10 mouse cellular contexts compared by ENCODE assay signal in genomic region chr2:35559551-35559835, GRCm38 (mm10). TPM values are rescaled to one million over a fixed set of nuclear protein-coding genes. Genes with fewer than 3 reads are reported as not detected.
DNase-seq lines count a peak whose midpoint lies in the region; ATAC-seq and TF ChIP-seq lines count a peak whose summit lies in the region.
"Had no signal": no experiment of that assay in that cellular context is flagged by ENCODE, and none has a peak within 500 bp of the region (broad histone marks: within the 10 kb centered on the region; RNA-seq: fewer than 3 reads in every experiment).

No protein-coding gene starts in this region.

- H3K4me1 ChIP-seq in lung, embryonic 14.5 days (ENCODE audit: insufficient read depth), result 0 out of 2 replicates have a peak, but pooled peaks cover 4% of the 10 kb centered on the region
- peaks cover 47% of the 10 kb centered on the region for H3K4me1 ChIP-seq in heart, embryonic 15.5 days (replicated peaks)
- peaks cover 31% of the 10 kb centered on the region for H3K4me1 ChIP-seq in neural tube, embryonic 15.5 days
- peaks cover 12% of the 10 kb centered on the region for H3K4me1 ChIP-seq in midbrain, embryonic 15.5 days
- H3K4me1 ChIP-seq in midbrain, embryonic 11.5 days (ENCODE audit: control insufficient read depth, insufficient read depth, low read length), result no peaks in the 10 kb centered on the region
- H3K4me1 ChIP-seq: liver, embryonic 15.5 days had no signal

- no peaks in the 10 kb centered on the region for H3K36me3 ChIP-seq in lung, embryonic 14.5 days (ENCODE audit: insufficient read depth)
- no peaks in the 10 kb centered on the region for H3K36me3 ChIP-seq in heart, embryonic 15.5 days
- H3K36me3 ChIP-seq in neural tube, embryonic 15.5 days, result no peaks in the 10 kb centered on the region
- H3K36me3 ChIP-seq in midbrain, embryonic 15.5 days (replicated peaks), result no peaks in the 10 kb centered on the region
- H3K36me3 ChIP-seq in midbrain, embryonic 11.5 days (ENCODE audit: control insufficient read depth, insufficient read depth, low read length), result no peaks in the 10 kb centered on the region
- H3K36me3 ChIP-seq: liver, embryonic 15.5 days had no signal

- H3K9ac ChIP-seq in lung, embryonic 14.5 days, result no peak overlapping the region
- peak overlapping the region; percentile 38 for H3K9ac ChIP-seq in heart, embryonic 15.5 days
- H3K9ac ChIP-seq in neural tube, embryonic 15.5 days (replicated peaks), result no peak overlapping the region
- no peak overlapping the region for H3K9ac ChIP-seq in midbrain, embryonic 15.5 days
- H3K9ac ChIP-seq in midbrain, embryonic 11.5 days (ENCODE audit: low read length), result no peak overlapping the region
- H3K9ac ChIP-seq: liver, embryonic 15.5 days had no signal

- no peaks in the 10 kb centered on the region for H3K27me3 ChIP-seq in lung, embryonic 14.5 days (ENCODE audit: insufficient read depth, low read length)
- no peaks in the 10 kb centered on the region for H3K27me3 ChIP-seq in heart, embryonic 15.5 days
- 0 out of 2 replicates have a peak, but pooled peaks cover 3% of the 10 kb centered on the region for H3K27me3 ChIP-seq in neural tube, embryonic 15.5 days (replicated peaks)
- H3K27me3 ChIP-seq in midbrain, embryonic 15.5 days (replicated peaks), result no peaks in the 10 kb centered on the region
- H3K27me3 ChIP-seq in midbrain, embryonic 11.5 days (ENCODE audit: control insufficient read depth, insufficient read depth, low read length), result no peaks in the 10 kb centered on the region

- no peak for TF ChIP-seq CTCF in lung, embryonic 14.5 days (IDR thresholded peaks at IDR 0.05; ENCODE audit: low read depth)

- H3K4me3 ChIP-seq in lung, embryonic 14.5 days (ENCODE audit: low read depth, low read length), result no peak overlapping the region
- no peak overlapping the region for H3K4me3 ChIP-seq in heart, embryonic 15.5 days
- no peak overlapping the region for H3K4me3 ChIP-seq in neural tube, embryonic 15.5 days (replicated peaks)
- no peak overlapping the region for H3K4me3 ChIP-seq in midbrain, embryonic 15.5 days
- H3K4me3 ChIP-seq in midbrain, embryonic 11.5 days (ENCODE audit: low read depth, low read length), result no peak overlapping the region
- H3K4me3 ChIP-seq: liver, embryonic 15.5 days had no signal

- peak overlapping the region; percentile 7; the same call in 1 of the 2 replicates for H3K4me2 ChIP-seq in lung, embryonic 14.5 days
- H3K4me2 ChIP-seq in heart, embryonic 15.5 days, result peak overlapping the region; percentile 54
- H3K4me2 ChIP-seq in neural tube, embryonic 15.5 days, result 0 out of 2 replicates have a peak overlapping the region, but pooled peaks have one; percentile 35
- no peak overlapping the region for H3K4me2 ChIP-seq in midbrain, embryonic 15.5 days
- H3K4me2 ChIP-seq in midbrain, embryonic 11.5 days, result no peak overlapping the region
- H3K4me2 ChIP-seq: liver, embryonic 15.5 days had no signal

- peak overlapping the region; percentile 43; the same call in 1 of the 2 replicates for H3K27ac ChIP-seq in lung, embryonic 14.5 days (ENCODE audit: low read depth)
- H3K27ac ChIP-seq in heart, embryonic 15.5 days, result peak overlapping the region; percentile 63
- H3K27ac ChIP-seq in neural tube, embryonic 15.5 days (replicated peaks), result no peak overlapping the region
- H3K27ac ChIP-seq in midbrain, embryonic 15.5 days, result no peak overlapping the region
- no peak overlapping the region for H3K27ac ChIP-seq in midbrain, embryonic 11.5 days (ENCODE audit: low read depth, low read length)
- H3K27ac ChIP-seq: liver, embryonic 15.5 days had no signal

- peak; percentile 38 for DNase-seq in lung, embryonic 14.5 days
- DNase-seq in lung, postnatal 14 days, result no peak
- DNase-seq in cerebellum, postnatal 36 days, result peak; percentile 56 to 63
- DNase-seq in midbrain, embryonic 11.5 days (ENCODE audit: low spot score, missing footprints), result no peak
- DNase-seq in right cerebral cortex, postnatal 14 days, result no peak

- ATAC-seq in lung, embryonic 14.5 days (ENCODE audit: insufficient read depth), result 0 out of 2 replicates have a peak, but pooled peaks have one; percentile 36
- no peak for ATAC-seq in heart, embryonic 15.5 days (replicated peaks; ENCODE audit: insufficient number of reproducible peaks, insufficient read depth, low FRiP score, low read depth)
- ATAC-seq in neural tube, embryonic 15.5 days (ENCODE audit: low FRiP score), result no peak
- no peak for ATAC-seq in midbrain, embryonic 15.5 days (replicated peaks)
- no peak for ATAC-seq in midbrain, embryonic 11.5 days (ENCODE audit: low FRiP score)
- ATAC-seq: forebrain, embryonic 16.5 days had no signal

- 39% methylated on average over 2 of the region's 2 CpGs for WGBS in lung, embryonic 14.5 days
- whole genome bisulfite sequencing in heart, embryonic 15.5 days, result 34% methylated on average over 2 of the region's 2 CpGs
- WGBS in neural tube, embryonic 15.5 days, result 70% methylated on average over 2 of the region's 2 CpGs
- WGBS in midbrain, embryonic 15.5 days, result 55% methylated on average over 2 of the region's 2 CpGs
- 73% methylated on average over 2 of the region's 2 CpGs for WGBS in midbrain, embryonic 11.5 days

- no peaks in the 10 kb centered on the region for H3K9me3 ChIP-seq in lung, embryonic 14.5 days (ENCODE audit: low read depth, low read length)
- H3K9me3 ChIP-seq in heart, embryonic 15.5 days (replicated peaks), result no peaks in the 10 kb centered on the region
- H3K9me3 ChIP-seq in neural tube, embryonic 15.5 days (replicated peaks), result no peaks in the 10 kb centered on the region
- H3K9me3 ChIP-seq in midbrain, embryonic 15.5 days, result no peaks in the 10 kb centered on the region
- H3K9me3 ChIP-seq in midbrain, embryonic 11.5 days (ENCODE audit: control insufficient read depth, low read length), result no peaks in the 10 kb centered on the region
- H3K9me3 ChIP-seq: liver, embryonic 15.5 days had no signal

RNA-seq across cellular contexts. Expression of gene Dab2ip, which starts 1.4 kb away (rescaled TPM):
- 51.7 and 61.4 TPM in 2 replicates for polyA plus RNA-seq in lung, embryonic 14.5 days (2014; fragmentation: Nextera tagmentation; extraction: Ambion mirVana)
- 44.0 and 46.9 TPM in 2 replicates for polyA plus RNA-seq in heart, embryonic 15.5 days (2015; fragmentation: Nextera tagmentation; extraction: Ambion mirVana)
- 51.5 and 62.4 TPM in 2 replicates for polyA plus RNA-seq in neural tube, embryonic 15.5 days (2015; fragmentation: Nextera tagmentation; extraction: Ambion mirVana)
- 75.5 and 79.7 TPM in 2 replicates for polyA plus RNA-seq in midbrain, embryonic 15.5 days (2015; fragmentation: Nextera tagmentation; extraction: Ambion mirVana)
- polyA plus RNA-seq in midbrain, embryonic 11.5 days (2014; fragmentation: Nextera tagmentation; extraction: Ambion mirVana), result 32.6 and 42.3 TPM in 2 replicates

Comparison
In these comparisons a context has a peak if more than half of its experiments do, and no peak if none do; other contexts are left out.
1. DNase-seq: peak in lung, embryonic 14.5 days (single experiment) and cerebellum, postnatal 36 days (2 of 2); none in lung, postnatal 14 days (single experiment), midbrain, embryonic 11.5 days (single experiment) and right cerebral cortex, postnatal 14 days (single experiment).
2. H3K27ac ChIP-seq: peak in lung, embryonic 14.5 days (single experiment) and heart, embryonic 15.5 days (single experiment); none in neural tube, embryonic 15.5 days (single experiment), midbrain, embryonic 15.5 days (single experiment) and midbrain, embryonic 11.5 days (single experiment).
3. H3K4me2 ChIP-seq: peak in lung, embryonic 14.5 days (single experiment), heart, embryonic 15.5 days (single experiment) and neural tube, embryonic 15.5 days (single experiment); none in midbrain, embryonic 15.5 days (single experiment) and midbrain, embryonic 11.5 days (single experiment).